Mouse (Mus musculus) gastrocnemius, postnatal 4 days (tissue): Measurements from ENCODE around the gene Mgat4b. TPM values are rescaled to one million over a fixed set of nuclear protein-coding genes. Genes with fewer than 3 reads are reported as not detected.
"Not testable (repeated sequence)": the region's sequence is repeated elsewhere in the genome, so short reads cannot be mapped to it uniquely, and the experiment has no call there.

Experiments
- DNase-seq, 2 experiments: peaks; one replicate each; pipeline ENCODE4 v3.0.0; 2021 to 2022; ENCODE audit warnings: low spot score in 2 of 2, mixed read lengths in 2 of 2
- long read RNA-seq, 2 experiments: library from polyadenylated mRNA; stranded (forward); transcript quantifications; one replicate each; pipeline ENCODE4 v2.0.0; 2021
- total RNA-seq, 2 experiments: library from RNA; stranded (reverse); gene quantifications; 2 replicates each; pipeline ENCODE4 v1.2.3; 2021

Mgat4b gene
- total RNA-seq = 10 to 100 TPM; 37.0 to 40.1 TPM
- long read RNA-seq, experiment 1, transcript Mgat4b-201 (15 exons, 2,429 nt) = major isoform, 53 of 72 reads
- long read RNA-seq, experiment 1, partial matches to known transcripts = 6 of 72 reads
- long read RNA-seq, experiment 1, other reads (novel, unspliced or antisense) = 13 of 72 reads
- long read RNA-seq, experiment 2, transcript Mgat4b-201 (15 exons, 2,429 nt) = major isoform, 63 of 81 reads
- long read RNA-seq, experiment 2, partial matches to known transcripts = 5 of 81 reads
- long read RNA-seq, experiment 2, other reads (novel, unspliced or antisense) = 13 of 81 reads

GRCm38 (mm10) chr11:50210505-50211151 is at the start of gene Mgat4b, which contains the start of gene Sqstm1:
TSS of gene Mgat4b (plus strand) at chr11:50210890.
TSS of gene Sqstm1 (minus strand) at chr11:50210827.
- DNase-seq = peak; percentile 77 to 86

GRCm38 (mm10) chr11:50161578-50162304 is 48.9 kb upstream of the Mgat4b start:
- peak in 1 of 2 experiments; percentile 65 for DNase-seq

- no peak for DNase-seq
These were observed 48.2 kb upstream of the Mgat4b start for GRCm38 (mm10) chr11:50162338-50163050.

GRCm38 (mm10) chr11:50168352-50168751 is 42.3 kb upstream of the Mgat4b start:
- no peak for DNase-seq

GRCm38 (mm10) chr11:50174111-50174729 is 36.5 kb upstream of the Mgat4b start, which contains the start of gene Mrnip:
TSS of gene Mrnip (plus strand) at chr11:50174444.
- not testable (repeated sequence) for DNase-seq

GRCm38 (mm10) chr11:50174730-50175187 is 35.9 kb upstream of the Mgat4b start:
- peak; percentile 91 to 98 for DNase-seq

GRCm38 (mm10) chr11:50176351-50176750 is 34.3 kb upstream of the Mgat4b start:
- no peak for DNase-seq

GRCm38 (mm10) chr11:50177111-50177510 is 33.6 kb upstream of the Mgat4b start:
- no peak for DNase-seq

GRCm38 (mm10) chr11:50178532-50179488 is 31.9 kb upstream of the Mgat4b start:
- DNase-seq = no peak

- no peak for DNase-seq
These were observed 30.0 kb upstream of the Mgat4b start for GRCm38 (mm10) chr11:50180478-50181231.

GRCm38 (mm10) chr11:50182702-50183101 is 28.0 kb upstream of the Mgat4b start:
- no peak for DNase-seq

- DNase-seq = no peak
These were observed 25.9 kb upstream of the Mgat4b start for GRCm38 (mm10) chr11:50184788-50185187.

GRCm38 (mm10) chr11:50188682-50189081 is 22.0 kb upstream of the Mgat4b start:
- no peak for DNase-seq

GRCm38 (mm10) chr11:50190362-50190761 is 20.3 kb upstream of the Mgat4b start:
- no peak for DNase-seq

GRCm38 (mm10) chr11:50192278-50192677 is 18.4 kb upstream of the Mgat4b start:
- no peak for DNase-seq

- no peak for DNase-seq
These were observed 16.6 kb upstream of the Mgat4b start for GRCm38 (mm10) chr11:50194070-50194469.

GRCm38 (mm10) chr11:50194793-50195192 is 15.9 kb upstream of the Mgat4b start:
- DNase-seq = no peak

GRCm38 (mm10) chr11:50197500-50197899 is 13.2 kb upstream of the Mgat4b start:
- no peak for DNase-seq
